Mouse (Mus musculus): Measurements from ENCODE around the gene Irf5.

DNA sequence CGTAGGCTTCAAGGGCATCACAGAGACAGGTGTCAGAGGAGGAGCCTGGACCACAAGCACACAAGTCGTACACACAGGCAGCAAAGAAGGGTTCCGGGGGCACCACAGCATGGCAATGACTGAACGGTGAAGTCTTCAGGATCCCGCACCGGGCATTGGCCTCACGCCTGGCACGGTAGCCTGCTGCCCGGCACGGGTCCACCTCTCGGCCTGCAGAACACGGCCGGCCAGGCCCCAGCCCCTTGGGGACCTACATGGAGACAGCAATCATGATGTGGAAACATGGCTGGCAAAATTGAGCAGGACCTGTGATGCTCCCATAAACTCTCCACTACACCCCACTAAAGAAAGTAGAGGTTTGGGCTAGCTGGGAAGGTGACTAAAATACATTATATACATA is 43.7 kb upstream of the Irf5 start:
- TF ChIP-seq POLR2A (IDR thresholded peaks at IDR 0.05; ENCODE audit: borderline replicate concordance, extremely low read depth, low read depth, low read length) (no peak), CTCF (IDR thresholded peaks at IDR 0.05; ENCODE audit: insufficient read depth, low read length) (no peak)
